Mouse (Mus musculus): ENCODE results near the gene Thoc6. TPM values are rescaled to one million over a fixed set of nuclear protein-coding genes. Genes with fewer than 3 reads are reported as not detected.

The Thoc6 gene
- total and polyA plus RNA-seq, 3 experiments: 19.5 to 36.7 (median 30.6) TPM

- peak; percentile 93 for DNase-seq
Observed at GRCm38 (mm10) chr17:23677236-23677679, 3.6 kb upstream of the Thoc6 start, which contains the start of gene Tnfrsf12a. Gene Tnfrsf12a, minus strand, starts transcription at chr17:23677468.

GRCm38 (mm10) chr17:23676473-23677031 is 2.9 kb upstream of the Thoc6 start:
- peak; percentile 92 for DNase-seq

GRCm38 (mm10) chr17:23675564-23676281 is 2.0 kb upstream of the Thoc6 start:
- peak; percentile 93 for DNase-seq

- peak; percentile 91 for DNase-seq
Observed at GRCm38 (mm10) chr17:23675127-23675526, 1.4 kb upstream of the Thoc6 start.

GRCm38 (mm10) chr17:23674271-23674952 is 730 bp upstream of the Thoc6 start:
- peak; percentile 46 for DNase-seq

- DNase-seq: no peak
Observed at GRCm38 (mm10) chr17:23672761-23673160, 921 bp downstream of the Thoc6 start.

GRCm38 (mm10) chr17:23671519-23671918 is 2.2 kb downstream of the Thoc6 start:
- DNase-seq: no peak

- no peak for DNase-seq
Observed at GRCm38 (mm10) chr17:23670516-23671074, 3.1 kb downstream of the Thoc6 start.

GRCm38 (mm10) chr17:23665511-23665910 is 8.2 kb downstream of the Thoc6 start:
- DNase-seq: no peak

- no peak for DNase-seq
Observed at GRCm38 (mm10) chr17:23664556-23665021, 9.1 kb downstream of the Thoc6 start.

GRCm38 (mm10) chr17:23661526-23661925 is 12.2 kb downstream of the Thoc6 start:
- DNase-seq: no peak

- DNase-seq: no peak
Observed at GRCm38 (mm10) chr17:23660876-23661200, 12.8 kb downstream of the Thoc6 start.

GRCm38 (mm10) chr17:23660117-23660875 is 13.4 kb downstream of the Thoc6 start, which contains the start of gene Bicdl2:
Gene Bicdl2, plus strand, starts transcription at chr17:23660506.
- DNase-seq: peak; percentile 36

GRCm38 (mm10) chr17:23658450-23658849 is 15.2 kb downstream of the Thoc6 start:
- no peak for DNase-seq

GRCm38 (mm10) chr17:23654410-23654809 is 19.3 kb downstream of the Thoc6 start:
- DNase-seq: no peak

- DNase-seq: no peak
Observed at GRCm38 (mm10) chr17:23654001-23654400, 19.7 kb downstream of the Thoc6 start.

GRCm38 (mm10) chr17:23653324-23653723 is 20.4 kb downstream of the Thoc6 start:
- DNase-seq: no peak

GRCm38 (mm10) chr17:23651363-23651762 is 22.3 kb downstream of the Thoc6 start:
- DNase-seq: no peak

- no peak for DNase-seq
Observed at GRCm38 (mm10) chr17:23645894-23646293, 27.8 kb downstream of the Thoc6 start.

- DNase-seq: peak; percentile 14
Observed at GRCm38 (mm10) chr17:23644613-23645495, 28.8 kb downstream of the Thoc6 start, which contains the start of gene Mmp25. Gene Mmp25, minus strand, starts transcription at chr17:23645277.

GRCm38 (mm10) chr17:23631241-23631640 is 42.4 kb downstream of the Thoc6 start:
- no peak for DNase-seq

Measured in adrenal gland, adult 2 months (tissue).